Mouse (Mus musculus) spleen, postnatal 36 days (tissue): Measurements from ENCODE around the gene Slc35e2.

Experiments
- DNase-seq, 2 experiments: peaks; one replicate each; pipeline ENCODE4 v3.0.0; 2022; ENCODE audit warnings: low spot score in 2 of 2, mixed read lengths in 1 of 2

Slc35e2 gene

GRCm38 (mm10) chr4:155575521-155575920, 25.7 kb upstream of the Slc35e2 start:
- DNase-seq, result no peak

- no peak for DNase-seq
Observed at GRCm38 (mm10) chr4:155577132-155577531, 24.1 kb upstream of the Slc35e2 start.

- DNase-seq, result no peak
Observed at GRCm38 (mm10) chr4:155577741-155578140, 23.5 kb upstream of the Slc35e2 start.

- no peak for DNase-seq
Observed at GRCm38 (mm10) chr4:155578336-155579125, 22.7 kb upstream of the Slc35e2 start.

GRCm38 (mm10) chr4:155580420-155580819, 20.8 kb upstream of the Slc35e2 start:
- no peak for DNase-seq

DNA sequence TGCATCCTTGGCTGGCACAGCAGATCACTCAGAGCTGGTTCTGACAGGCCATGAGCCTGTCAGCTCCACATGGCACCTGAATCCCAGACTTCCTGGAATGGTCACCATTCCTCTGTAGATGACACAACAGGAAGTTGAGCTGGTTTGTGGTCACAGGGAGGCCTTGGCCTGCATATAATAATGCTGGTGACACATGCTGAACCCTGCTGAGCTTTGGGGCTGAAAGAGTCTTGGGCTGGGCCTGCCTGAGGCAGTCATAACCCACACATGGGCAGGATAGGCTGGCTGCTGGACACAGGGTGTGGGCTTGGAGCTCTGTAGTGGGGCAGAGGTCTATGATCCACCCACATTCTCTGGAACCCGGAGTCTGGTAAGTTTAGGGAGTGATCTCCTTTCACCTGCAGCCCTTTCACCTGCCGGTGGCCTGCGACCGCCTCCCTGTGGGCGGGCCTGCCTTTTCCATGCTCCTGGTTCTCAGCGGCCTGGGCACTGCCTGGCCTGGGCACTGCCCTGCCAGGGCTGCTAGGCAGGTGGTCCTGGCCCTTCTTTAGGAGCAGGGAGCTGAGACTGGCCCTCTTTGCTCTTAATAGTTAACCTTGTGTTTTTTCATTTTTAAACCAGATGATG, 18.8 kb upstream of the Slc35e2 start:
- DNase-seq, result no peak

DNA sequence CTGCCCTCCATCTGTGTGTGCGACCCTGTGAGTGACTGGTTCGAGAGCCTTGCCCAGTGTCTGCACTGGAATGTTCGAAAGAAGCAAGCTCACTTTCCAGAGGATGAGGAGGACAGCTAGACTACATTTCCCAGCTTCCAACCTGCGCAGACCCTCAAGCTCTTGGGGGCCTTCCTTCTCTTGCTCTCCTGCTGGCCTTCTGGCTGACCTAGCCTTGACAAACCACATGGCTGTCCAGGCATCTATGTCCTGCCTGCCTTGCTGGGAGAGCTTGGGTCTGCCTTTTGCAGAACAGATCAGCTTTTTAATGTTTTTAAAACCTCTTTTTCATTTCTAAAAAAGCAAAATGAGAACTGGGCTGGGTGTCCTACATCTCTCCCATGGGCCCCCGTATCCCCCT, 11.9 kb upstream of the Slc35e2 start:
- DNase-seq, result no peak

DNA sequence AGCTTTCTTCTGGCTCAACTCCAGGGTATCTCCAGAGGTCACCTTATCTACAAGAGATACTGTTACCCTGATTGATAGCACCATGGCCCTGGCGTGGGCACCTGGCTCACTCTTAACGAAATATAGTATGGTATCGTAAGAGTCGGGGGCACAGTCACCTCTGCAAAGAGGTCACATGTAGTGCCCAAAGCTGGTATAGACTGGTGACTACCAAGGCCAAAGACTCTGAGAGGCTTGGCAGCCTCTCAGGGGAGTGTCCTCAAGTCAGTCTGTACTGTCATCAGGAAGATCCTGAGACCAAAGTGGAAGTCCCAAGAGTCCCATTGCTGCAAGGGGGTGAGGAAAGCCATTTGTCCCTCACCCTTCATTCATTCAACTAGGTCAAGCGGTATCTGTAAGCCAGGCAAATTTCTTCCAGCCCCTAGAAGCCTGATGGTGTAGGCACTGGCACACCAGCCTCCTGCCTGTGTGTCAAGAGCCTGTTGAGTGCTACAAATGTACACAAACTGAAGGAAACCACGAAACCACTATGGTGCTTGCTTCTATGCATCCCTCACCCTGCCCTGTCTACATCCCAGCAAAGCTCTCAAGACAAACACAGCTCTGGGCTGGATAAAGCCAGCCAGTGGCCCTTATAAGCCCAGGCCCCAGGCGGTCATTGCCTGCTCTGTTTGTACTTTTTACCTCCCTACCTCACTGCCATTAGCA, 10.1 kb upstream of the Slc35e2 start:
- DNase-seq, result no peak

GRCm38 (mm10) chr4:155593780-155594179, 7.4 kb upstream of the Slc35e2 start:
- DNase-seq, result no peak

DNA sequence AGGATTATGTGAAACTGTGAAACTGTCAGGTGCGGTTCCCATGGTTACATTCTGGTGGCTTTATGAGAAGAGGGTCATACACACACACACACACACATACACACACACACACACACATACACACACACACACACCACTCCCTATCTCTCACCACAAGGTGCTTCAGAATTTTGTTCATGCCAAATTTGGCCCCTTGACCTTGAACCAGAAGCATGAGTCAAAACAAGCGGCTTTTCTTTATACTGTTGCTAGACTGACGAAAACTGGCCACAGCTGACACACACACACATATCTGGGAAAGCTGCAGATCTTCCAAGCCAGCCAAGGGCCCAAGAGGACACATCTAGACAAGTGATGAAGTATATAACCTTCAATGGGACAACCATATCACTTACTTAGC, 5.4 kb upstream of the Slc35e2 start:
- DNase-seq, result no peak

DNA sequence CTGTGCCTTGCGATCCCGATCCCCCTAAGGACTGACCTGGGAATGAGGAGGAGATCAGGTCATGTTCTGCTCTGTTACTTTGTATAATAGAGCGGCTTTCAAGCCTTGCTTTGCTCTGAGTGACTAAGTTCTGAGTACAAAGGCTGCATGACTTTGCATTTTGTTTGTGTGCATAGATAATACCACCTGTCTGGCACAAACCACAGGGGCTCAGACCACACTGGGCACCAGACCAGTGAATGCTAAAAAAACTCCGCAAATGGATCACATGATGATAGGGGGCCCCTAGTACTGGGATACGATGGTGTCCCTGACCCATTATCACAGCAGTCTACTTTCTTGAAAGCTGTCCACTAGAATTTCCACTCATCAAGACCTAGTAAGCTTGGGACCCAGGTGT, 4.6 kb upstream of the Slc35e2 start:
- DNase-seq, result no peak

- DNase-seq, result no peak
Observed at GRCm38 (mm10) chr4:155598536-155598935, 2.7 kb upstream of the Slc35e2 start.

DNA sequence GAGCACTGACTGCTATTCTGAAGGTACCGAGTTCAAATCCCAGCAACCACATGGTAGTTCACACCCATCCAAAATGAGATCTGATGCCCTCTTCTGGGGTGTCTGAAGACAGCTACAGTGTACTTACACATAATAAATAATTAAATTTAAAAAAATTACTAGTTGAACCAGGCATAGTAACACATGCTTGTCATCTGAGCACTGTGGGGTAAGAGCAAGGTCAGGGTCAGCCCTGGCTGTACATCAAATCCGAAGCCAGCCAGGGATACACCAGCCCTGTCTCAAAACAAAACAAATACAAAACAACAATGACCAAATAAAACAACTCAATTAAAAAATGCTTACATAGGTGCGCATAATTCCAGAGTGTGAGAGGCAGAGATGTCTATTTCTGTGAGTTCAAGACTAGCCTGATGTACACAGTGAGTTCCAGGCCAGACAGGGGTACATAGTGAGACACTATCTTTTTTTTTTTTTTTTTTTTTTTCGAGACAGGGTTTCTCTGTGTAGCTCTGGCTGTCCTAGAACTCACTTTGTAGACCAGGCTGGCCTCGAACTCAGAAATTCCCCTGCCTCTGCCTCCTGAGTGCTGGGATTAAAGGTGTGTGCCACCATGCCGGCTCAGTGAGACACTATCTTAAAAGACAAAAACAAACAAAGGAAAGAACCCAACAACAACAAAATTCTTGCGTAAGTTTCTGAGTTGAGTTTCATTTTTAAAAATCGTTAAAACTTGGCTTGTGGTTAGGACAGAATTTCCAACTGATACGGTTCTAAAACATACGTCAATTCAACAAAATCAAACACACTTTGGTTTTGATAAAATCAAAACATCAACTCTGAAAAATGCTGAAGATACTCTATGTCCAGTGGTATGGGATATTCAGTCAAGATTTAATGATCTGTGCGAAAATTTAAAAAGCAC, 1.1 kb upstream of the Slc35e2 start:
- DNase-seq, result no peak

GRCm38 (mm10) chr4:155601997-155602456, 811 bp downstream of the Slc35e2 start:
- no peak for DNase-seq

- DNase-seq, result no peak
Observed at GRCm38 (mm10) chr4:155602753-155603152, 1.5 kb downstream of the Slc35e2 start.

GRCm38 (mm10) chr4:155603801-155604200, 2.6 kb downstream of the Slc35e2 start:
- no peak for DNase-seq

- DNase-seq, result no peak
Observed at GRCm38 (mm10) chr4:155605132-155605531, 3.9 kb downstream of the Slc35e2 start.

DNA sequence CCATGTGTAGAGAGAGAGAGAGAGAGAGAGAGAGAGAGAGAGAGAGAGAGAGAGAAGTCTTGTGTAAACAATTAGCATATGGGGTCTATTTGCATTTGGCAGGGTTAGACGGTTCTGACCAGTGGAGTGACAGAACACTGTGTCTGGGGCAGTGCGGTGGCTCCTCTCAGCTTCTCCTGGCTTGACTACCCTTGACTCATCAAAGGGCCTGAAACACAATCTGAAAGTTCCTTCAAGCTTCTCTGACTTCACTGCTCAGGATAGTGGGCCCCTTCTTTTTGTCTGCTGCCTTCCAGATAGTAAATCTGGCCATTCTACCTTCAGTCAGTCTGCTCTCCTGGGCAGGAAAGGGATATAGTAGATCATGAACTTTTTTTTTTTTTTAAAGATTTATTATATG, 5.6 kb downstream of the Slc35e2 start:
- no peak for DNase-seq

DNA sequence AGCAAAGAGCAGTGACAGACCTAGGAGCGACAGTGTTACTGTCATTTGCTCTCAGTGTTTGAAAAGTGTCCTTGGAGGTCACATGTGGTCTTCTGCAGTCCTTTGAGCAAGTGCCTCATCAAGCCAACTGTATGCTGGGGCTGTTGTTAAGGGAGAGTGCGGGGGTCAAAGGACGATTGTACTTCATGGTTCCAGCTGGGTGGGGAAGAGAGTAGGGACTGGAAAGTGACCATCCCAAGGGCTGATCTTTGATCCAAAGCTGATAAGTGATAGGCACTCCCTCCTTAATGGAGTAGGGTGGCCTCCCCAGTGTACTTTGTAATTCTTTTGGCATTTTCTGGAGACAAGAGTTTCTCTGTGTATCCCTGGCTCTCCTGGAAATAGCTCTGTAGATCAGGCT, 10.6 kb downstream of the Slc35e2 start:
- DNase-seq, result no peak

- no peak for DNase-seq
Observed at GRCm38 (mm10) chr4:155613264-155613663, 12.0 kb downstream of the Slc35e2 start.

- no peak for DNase-seq
Observed at GRCm38 (mm10) chr4:155618321-155618720, 17.1 kb downstream of the Slc35e2 start.
